Mouse (Mus musculus) bone marrow macrophage, adult 2 months (primary cell): ENCODE results near the gene Gjb3. TPM values are rescaled to one million over a fixed set of nuclear protein-coding genes. Genes with fewer than 3 reads are reported as not detected.

Source experiments
- H3K27ac ChIP-seq: 2 replicates; pipeline ENCODE4 v1.5.1; 2012; ENCODE audit warnings: low read depth, low read length; ENCODE audit not compliant: insufficient read depth
- H3K4me1 ChIP-seq: 2 replicates; pipeline ENCODE4 v1.6.1; 2012; ENCODE audit warnings: low read length; ENCODE audit not compliant: control insufficient read depth, insufficient read depth
- H3K4me3 ChIP-seq: 2 replicates; pipeline ENCODE4 v1.5.1; 2012; ENCODE audit warnings: mild to moderate bottlenecking, low read length, moderate library complexity; ENCODE audit not compliant: insufficient read depth
- CTCF ChIP-seq: IDR thresholded peaks from 2 replicates; pipeline ENCODE4 v1.5.1; 2012; ENCODE audit warnings: low read depth, mild to moderate bottlenecking, low read length, moderate library complexity
- POLR2A ChIP-seq: IDR thresholded peaks from 2 replicates; pipeline ENCODE4 v1.6.1; 2012; ENCODE audit warnings: mild to moderate bottlenecking, low read depth, low read length, borderline replicate concordance
- polyA plus RNA-seq: library from polyadenylated mRNA; stranded (reverse); fragments of >200 nt; gene quantifications from 2 replicates; pipeline ENCODE4 v1.2.4, GENCODE M21; 2012; ENCODE audit not compliant: missing spikeins, insufficient read depth, insufficient read length

The Gjb3 gene
- polyA plus RNA-seq, 1 experiment: not detected

DNA sequence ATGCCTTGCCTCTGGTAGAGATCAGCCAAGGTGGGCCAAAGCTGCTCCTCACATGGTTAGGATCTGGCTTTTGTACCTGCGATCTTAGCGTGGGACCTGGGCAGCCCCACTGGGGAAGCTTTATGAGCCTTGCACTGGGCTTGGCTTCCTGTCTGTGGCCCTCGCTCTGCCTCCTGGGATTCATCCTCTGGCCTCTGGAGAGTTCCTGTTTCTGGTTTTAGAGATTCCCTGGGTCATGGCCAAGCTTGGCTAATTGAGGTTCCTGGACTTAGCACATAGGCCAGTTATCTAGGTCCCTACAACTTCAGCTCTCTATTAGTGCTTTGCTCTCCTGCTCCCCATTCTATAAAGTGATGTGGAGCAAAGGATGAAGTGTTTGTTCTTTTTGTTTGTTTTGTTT is 26.8 kb downstream of the Gjb3 start:
- H3K27ac ChIP-seq: no peak overlapping the region
- TF ChIP-seq CTCF: no peak
- TF ChIP-seq POLR2A: no peak

GRCm38 (mm10) chr4:127300503-127300902 is 30.1 kb downstream of the Gjb3 start:
- Histone ChIP-seq H3K4me3 (no peak overlapping the region), H3K27ac (no peak overlapping the region), H3K4me1 (peaks cover 2% of the 10 kb centered on the region; the same call in 1 of the 2 replicates)
- no peak for TF ChIP-seq POLR2A
- no peak for TF ChIP-seq CTCF

More for the DNA sequence above, 26.8 kb downstream of the Gjb3 start:
- peaks cover 2% of the 10 kb centered on the region; the same call in 1 of the 2 replicates for H3K4me1 ChIP-seq
- no peak overlapping the region for H3K4me3 ChIP-seq

GRCm38 (mm10) chr4:127292631-127293030 is 38.0 kb downstream of the Gjb3 start:
- Histone ChIP-seq H3K4me3 (no peak overlapping the region), H3K4me1 (no peaks in the 10 kb centered on the region), H3K27ac (no peak overlapping the region)
- TF ChIP-seq POLR2A: no peak
- no peak for TF ChIP-seq CTCF

DNA sequence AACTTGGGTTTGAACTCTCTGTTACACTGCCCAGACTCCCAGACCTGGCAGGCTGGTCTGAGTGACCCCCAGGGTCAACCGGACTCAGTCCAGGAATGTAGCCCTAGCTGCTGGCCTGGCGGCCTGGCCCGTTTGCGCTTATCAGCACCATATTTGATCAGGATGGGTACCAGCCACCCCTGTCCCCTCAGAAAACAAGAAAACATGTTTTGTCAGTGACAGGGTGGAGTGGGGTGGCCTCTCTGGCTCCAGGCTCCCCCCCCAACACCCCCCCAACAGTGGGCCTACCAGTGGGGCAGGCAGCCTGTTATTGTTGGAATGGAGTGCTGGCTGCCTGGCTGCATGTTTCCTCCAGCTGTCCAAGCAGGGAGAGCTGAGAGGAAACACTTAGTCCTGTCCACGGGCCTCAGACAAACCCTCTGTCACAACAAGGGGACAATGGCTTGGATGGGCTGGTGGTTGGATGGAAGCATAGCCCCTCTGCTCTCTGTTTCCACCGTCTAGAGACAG is 41.5 kb downstream of the Gjb3 start:
- no peak overlapping the region for H3K4me3 ChIP-seq
- no peaks in the 10 kb centered on the region for H3K4me1 ChIP-seq
- TF ChIP-seq CTCF: no peak
- no peak for TF ChIP-seq POLR2A
- H3K27ac ChIP-seq: no peak overlapping the region

- Histone ChIP-seq H3K27ac (no peak overlapping the region), H3K4me3 (no peak overlapping the region), H3K4me1 (no peaks in the 10 kb centered on the region)
- no peak for TF ChIP-seq POLR2A
- TF ChIP-seq CTCF: no peak
These were observed 43.7 kb downstream of the Gjb3 start for GRCm38 (mm10) chr4:127286907-127287306.

GRCm38 (mm10) chr4:127279241-127279640 is 51.4 kb downstream of the Gjb3 start:
- Histone ChIP-seq H3K4me3 (no peak overlapping the region), H3K27ac (no peak overlapping the region), H3K4me1 (no peaks in the 10 kb centered on the region)
- TF ChIP-seq POLR2A (no peak), CTCF (no peak)

GRCm38 (mm10) chr4:127278451-127279001 is 52.1 kb downstream of the Gjb3 start:
- H3K4me3 ChIP-seq: no peak overlapping the region
- H3K27ac ChIP-seq: no peak overlapping the region
- no peaks in the 10 kb centered on the region for H3K4me1 ChIP-seq
- no peak for TF ChIP-seq POLR2A
- no peak for TF ChIP-seq CTCF

Other genes with a start within 250 kb of the Gjb3 start
- gene Tmem35b, start 207.2 kb downstream of the Gjb3 start, polyA plus RNA-seq: 24.9 and 34.6 TPM in 2 replicates
- not detected in 2 replicates for gene Dlgap3, start 161.6 kb downstream of the Gjb3 start, polyA plus RNA-seq
- gene Smim12, start 87.1 kb downstream of the Gjb3 start, polyA plus RNA-seq: 29.4 and 32.6 TPM in 2 replicates
- gene Gja4, start 16.8 kb downstream of the Gjb3 start, polyA plus RNA-seq: not detected in 2 replicates
- gene Gjb4, start 23.2 kb upstream of the Gjb3 start, polyA plus RNA-seq: not detected in 2 replicates
- not detected in 2 replicates for gene Gjb5, start 27.3 kb upstream of the Gjb3 start, polyA plus RNA-seq